Mouse (Mus musculus): Measurements from ENCODE around the gene Fcrl1. TPM values are rescaled to one million over a fixed set of nuclear protein-coding genes. Genes with fewer than 3 reads are reported as not detected.

Gene Fcrl1
- total RNA-seq, 1 experiment from 2014 or later: 155 TPM

GRCm38 (mm10) chr3:87408171-87408570 lies 32.0 kb downstream of the Fcrl1 start:
- ATAC-seq (ENCODE audit: extremely low read depth, insufficient number of reproducible peaks, low FRiP score, poor library complexity, severe bottlenecking): peak; percentile 92

DNA sequence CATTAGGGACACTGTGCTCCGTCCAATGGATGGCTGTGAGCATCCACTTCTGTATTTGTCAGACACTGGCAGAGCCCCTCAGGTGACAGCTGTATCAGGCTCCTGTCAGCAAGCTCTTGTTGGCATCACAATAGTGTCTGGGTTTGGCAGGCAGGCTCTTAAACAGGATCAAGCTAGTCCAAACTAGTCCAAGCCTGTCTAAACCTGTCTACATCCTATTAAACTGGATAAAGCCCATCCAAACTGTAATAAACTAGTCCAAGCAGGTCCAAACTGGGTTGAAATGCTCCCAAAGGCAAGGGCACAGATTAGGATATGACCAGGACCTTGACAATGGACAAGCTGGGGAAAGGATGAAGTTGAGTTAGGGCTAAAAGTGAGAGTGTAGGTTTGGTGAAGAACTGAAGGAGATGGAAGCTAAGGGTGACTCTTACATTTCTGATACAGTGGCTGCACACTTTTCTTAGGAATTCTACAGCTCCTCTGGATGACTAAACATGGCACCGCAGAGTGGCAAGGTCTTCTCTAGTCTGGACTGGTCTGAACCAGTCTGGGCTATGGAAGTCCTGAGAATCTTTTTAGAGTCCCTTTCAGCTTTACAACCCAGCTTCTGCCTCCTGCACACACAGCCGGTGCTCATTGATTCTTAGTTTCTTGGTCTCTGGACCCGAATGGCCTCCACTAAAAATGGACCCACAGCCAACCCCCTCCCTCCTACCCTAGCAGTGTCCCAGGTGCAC lies 33.2 kb downstream of the Fcrl1 start:
- no peak for ATAC-seq (ENCODE audit: extremely low read depth, insufficient number of reproducible peaks, low FRiP score, poor library complexity, severe bottlenecking)

- no peak for ATAC-seq (ENCODE audit: extremely low read depth, insufficient number of reproducible peaks, low FRiP score, poor library complexity, severe bottlenecking)
These were observed 34.4 kb downstream of the Fcrl1 start for GRCm38 (mm10) chr3:87410605-87411004.

DNA sequence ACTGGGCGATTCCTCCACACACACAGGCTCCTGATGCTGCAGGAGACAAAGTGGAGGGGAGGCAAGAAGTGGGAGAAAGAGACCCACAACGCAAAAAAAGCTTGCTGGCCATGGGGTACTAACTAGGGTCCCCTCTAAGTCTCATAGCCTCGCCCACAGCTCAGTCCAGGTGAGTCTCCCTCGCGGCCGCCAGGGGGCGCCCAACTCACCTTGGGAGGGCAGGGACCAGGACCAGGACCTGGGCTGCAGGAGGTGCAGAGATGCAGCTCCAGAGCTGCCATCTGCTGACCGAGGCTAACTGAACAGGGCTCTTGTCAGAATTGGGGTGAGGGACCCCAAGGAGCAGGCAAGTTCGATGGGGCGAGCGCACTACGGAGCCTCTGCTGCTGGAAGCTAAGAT lies 35.0 kb downstream of the Fcrl1 start:
- peak; percentile 59 for ATAC-seq (ENCODE audit: extremely low read depth, insufficient number of reproducible peaks, low FRiP score, poor library complexity, severe bottlenecking)

DNA sequence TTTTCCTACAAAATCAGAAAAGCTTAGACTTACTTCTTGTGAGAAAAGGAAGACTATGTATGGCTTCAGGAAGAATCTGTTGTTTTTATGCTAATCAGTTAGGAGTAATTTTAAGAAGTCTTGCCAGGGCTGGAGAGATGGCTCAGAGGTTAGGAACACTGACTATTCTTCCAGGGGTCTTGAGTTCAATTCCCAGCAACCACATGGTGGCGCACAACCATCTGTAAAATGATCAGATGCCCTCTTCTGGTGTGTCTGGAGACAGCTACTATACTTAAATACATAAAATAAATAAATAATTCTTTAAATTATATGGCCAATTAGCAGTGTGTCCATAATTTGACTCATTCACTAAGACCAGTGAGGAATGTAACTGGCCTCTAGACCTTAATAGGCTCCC lies 44.5 kb downstream of the Fcrl1 start:
- no peak for ATAC-seq (ENCODE audit: extremely low read depth, insufficient number of reproducible peaks, low FRiP score, poor library complexity, severe bottlenecking)

DNA sequence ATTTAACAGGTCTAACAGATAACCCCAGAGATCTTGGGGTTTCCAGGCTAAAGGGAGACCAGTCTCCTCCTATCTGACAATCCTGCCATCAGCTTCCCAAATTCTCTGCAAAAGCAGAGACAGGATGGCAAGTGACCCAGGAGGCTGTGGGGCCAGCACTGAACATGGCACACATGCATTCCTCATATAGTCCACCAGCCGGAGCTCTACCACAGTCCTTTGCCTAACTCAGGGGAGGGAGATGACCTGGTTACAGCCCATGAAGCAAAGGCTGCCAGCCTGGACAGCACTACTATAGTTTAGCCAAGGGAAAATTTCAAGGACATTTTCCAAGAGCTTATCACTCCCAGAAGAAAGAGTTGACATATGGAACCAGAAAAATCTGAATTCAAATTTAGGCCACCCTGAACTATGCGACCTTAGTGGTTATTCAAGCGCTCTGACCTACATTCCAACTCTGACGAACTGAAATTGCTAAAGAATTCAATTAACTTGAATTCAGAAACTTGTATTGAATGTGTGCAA lies 46.3 kb downstream of the Fcrl1 start:
- ATAC-seq (ENCODE audit: extremely low read depth, insufficient number of reproducible peaks, low FRiP score, poor library complexity, severe bottlenecking): no peak

DNA sequence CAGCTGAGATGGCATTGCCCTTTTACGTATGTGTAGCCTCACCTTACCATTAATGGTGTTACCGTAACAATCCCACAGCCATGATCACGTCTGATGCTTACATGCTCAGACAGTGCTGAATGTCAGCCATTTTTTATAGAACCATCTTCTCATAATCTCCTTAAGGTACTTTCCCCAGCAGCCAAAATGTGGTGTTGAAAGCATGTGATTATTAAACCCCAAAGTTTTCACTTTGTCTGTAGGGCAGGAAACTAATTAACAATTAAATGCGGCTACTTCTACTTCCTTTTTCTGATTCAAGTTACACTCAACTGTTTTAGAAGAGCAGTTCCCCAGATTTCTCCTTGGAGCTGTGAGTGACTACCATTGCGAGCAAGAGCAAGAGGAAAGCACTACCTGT lies 59.3 kb downstream of the Fcrl1 start, which contains the start of gene Fcrl5:
Fcrl5 (plus strand) TSS at position 295 of the 400 bp plus-strand sequence.
- ATAC-seq (ENCODE audit: extremely low read depth, insufficient number of reproducible peaks, low FRiP score, poor library complexity, severe bottlenecking): 0 out of 2 replicates have a peak, but pooled peaks have one; percentile 30

DNA sequence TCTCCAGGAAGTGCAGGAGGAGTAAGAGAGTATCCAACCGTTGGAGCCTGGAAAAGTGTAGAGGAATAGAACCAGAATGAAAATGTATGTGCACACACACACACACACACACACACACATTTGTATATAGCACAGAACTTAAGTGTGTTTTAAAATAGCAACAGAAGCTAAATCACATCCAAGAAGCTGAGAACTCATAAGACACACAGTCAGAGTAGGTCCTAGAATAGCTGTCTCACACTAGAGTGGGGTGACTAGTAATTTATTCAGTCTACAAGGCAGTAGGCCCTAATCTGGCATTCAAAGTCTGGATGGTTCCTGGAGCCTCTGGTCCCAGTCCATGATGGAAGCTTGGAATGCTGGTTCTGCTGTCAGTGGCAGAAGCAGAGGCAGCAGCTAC lies 64.4 kb downstream of the Fcrl1 start:
- no peak for ATAC-seq (ENCODE audit: extremely low read depth, insufficient number of reproducible peaks, low FRiP score, poor library complexity, severe bottlenecking)

DNA sequence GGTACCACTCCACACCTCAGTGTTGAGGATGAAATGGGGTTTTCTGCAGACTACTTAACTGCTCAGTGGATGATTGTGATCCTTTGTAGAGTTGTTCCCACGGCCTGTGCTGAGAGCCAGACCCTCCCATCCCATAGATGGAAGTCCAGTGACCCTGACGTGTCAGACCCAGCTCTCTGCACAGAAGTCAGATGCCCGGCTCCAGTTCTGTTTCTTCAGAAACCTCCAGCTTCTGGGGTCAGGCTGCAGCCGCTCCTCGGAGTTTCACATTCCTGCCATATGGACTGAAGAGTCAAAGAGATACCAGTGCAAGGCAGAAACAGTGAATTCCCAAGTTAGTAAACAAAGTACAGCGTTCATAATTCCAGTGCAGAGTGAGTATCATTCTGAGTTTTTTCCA lies 67.8 kb downstream of the Fcrl1 start:
- no peak for ATAC-seq (ENCODE audit: extremely low read depth, insufficient number of reproducible peaks, low FRiP score, poor library complexity, severe bottlenecking)

Other genes starting within 250 kb of the Fcrl1 start
- gene Kirrel, start 201.6 kb upstream of the Fcrl1 start, total RNA-seq (2017): not detected in 2 replicates
- 0.70 TPM in 1 of 2 replicates, not detected in the other for gene Fcrls, start 112.6 kb upstream of the Fcrl1 start, total RNA-seq (2017)
- gene Cd5l, start 18.5 kb upstream of the Fcrl1 start, total RNA-seq (2017): not detected in 2 replicates
- gene Fcrl5, start 59.4 kb downstream of the Fcrl1 start, total RNA-seq (2017): 1.1 and 2.0 TPM in 2 replicates
- gene Etv3, start 149.0 kb downstream of the Fcrl1 start, total RNA-seq (2017): 47.8 and 49.7 TPM in 2 replicates
- 31.5 and 32.4 TPM in 2 replicates for gene Arhgef11, start 241.2 kb downstream of the Fcrl1 start, total RNA-seq (2017)